Mouse (Mus musculus) limb, embryonic 10.5 days (tissue): ENCODE data around the gene Sstr4. TPM values are rescaled to one million over a fixed set of nuclear protein-coding genes. Genes with fewer than 3 reads are reported as not detected.

Experiments
- DNase-seq: peaks from one replicate; pipeline ENCODE4 v3.0.0-alpha.2; 2017; ENCODE audit warnings: low spot score
- H3K27ac ChIP-seq: fragments of 300-500 bp; sonication (generic); 2 replicates; pipeline ENCODE4 v1.5.1; 2016; ENCODE audit warnings: mild to moderate bottlenecking
- H3K27me3 ChIP-seq: fragments of 300-500 bp; sonication (generic); 2 replicates; pipeline ENCODE4 v1.6.1; 2016; ENCODE audit warnings: low read depth, mild to moderate bottlenecking; ENCODE audit not compliant: poor library complexity, severe bottlenecking
- H3K36me3 ChIP-seq: fragments of 300-500 bp; sonication (generic); 2 replicates; pipeline ENCODE4 v1.6.1; 2016; ENCODE audit warnings: mild to moderate bottlenecking, moderate library complexity
- H3K4me1 ChIP-seq: fragments of 300-500 bp; sonication (generic); 2 replicates; pipeline ENCODE4 v1.6.1; 2016
- H3K4me3 ChIP-seq: fragments of 300-500 bp; sonication (generic); 2 replicates; pipeline ENCODE4 v1.5.1; 2016; ENCODE audit warnings: mild to moderate bottlenecking, moderate library complexity
- H3K9me3 ChIP-seq: fragments of 300-500 bp; sonication (generic); replicated peaks from 2 replicates; pipeline ENCODE4 v1.6.1; 2016; ENCODE audit warnings: mild to moderate bottlenecking
- WGBS: fragments of 180-500 bp; shearing (Covaris S2); methylation state at CpG from one replicate; pipeline ENCODE4 v1.1.7; 2016; 5-methylcytosine and 5-hydroxymethylcytosine counted together
- polyA plus RNA-seq: library from polyadenylated mRNA; unstranded; fragments of >200 nt; fragmentation: Nextera tagmentation; extraction: Ambion mirVana; gene quantifications from 2 replicates; pipeline ENCODE4 v1.2.1, GENCODE M21; 2016

The Sstr4 gene
- polyA plus RNA-seq: 0.18 and 0.26 TPM in 2 replicates

GRCm38 (mm10) chr2:148395131-148396051, at the start of gene Sstr4:
Gene Sstr4 (plus strand): TSS chr2:148395344.
- H3K36me3 ChIP-seq: no peaks in the 10 kb centered on the region
- peaks cover 15% of the 10 kb centered on the region for H3K4me1 ChIP-seq
- 5% methylated on average over 83 of the region's 83 CpGs for WGBS
- peak; percentile 68 for DNase-seq
- no peaks in the 10 kb centered on the region for H3K9me3 ChIP-seq
- H3K27me3 ChIP-seq: peaks cover 53% of the 10 kb centered on the region
- peak within 1 kb of the TSS; percentile 63 for H3K4me3 ChIP-seq
- 0 out of 2 replicates have a peak within 1 kb of the TSS, but pooled peaks have one; percentile 26 for H3K27ac ChIP-seq

- Histone ChIP-seq H3K4me3 (no peak overlapping the region), H3K9me3 (no peaks in the 10 kb centered on the region), H3K27me3 (no peaks in the 10 kb centered on the region), H3K27ac (no peak overlapping the region), H3K4me1 (peaks cover 8% of the 10 kb centered on the region), H3K36me3 (no peaks in the 10 kb centered on the region)
- DNase-seq: no peak
Measured at GRCm38 (mm10) chr2:148345373-148345772, 49.8 kb upstream of the Sstr4 start.

- Histone ChIP-seq H3K4me3 (no peak overlapping the region), H3K9me3 (no peaks in the 10 kb centered on the region), H3K4me1 (peaks cover 11% of the 10 kb centered on the region), H3K27ac (no peak overlapping the region), H3K27me3 (no peaks in the 10 kb centered on the region), H3K36me3 (no peaks in the 10 kb centered on the region)
- DNase-seq: no peak
- 94% methylated on average over 1 of the region's 1 CpGs for WGBS
Measured at GRCm38 (mm10) chr2:148346976-148347375, 48.2 kb upstream of the Sstr4 start.

- Histone ChIP-seq H3K4me3 (no peak overlapping the region), H3K36me3 (no peaks in the 10 kb centered on the region), H3K9me3 (no peaks in the 10 kb centered on the region), H3K27ac (no peak overlapping the region; the same call in 1 of the 2 replicates), H3K27me3 (no peaks in the 10 kb centered on the region), H3K4me1 (peaks cover 11% of the 10 kb centered on the region)
- DNase-seq: no peak
- WGBS: 81% methylated on average over 4 of the region's 4 CpGs
Measured at GRCm38 (mm10) chr2:148349509-148350307, 45.4 kb upstream of the Sstr4 start.

- no peaks in the 10 kb centered on the region for H3K27me3 ChIP-seq
- no peak overlapping the region; the same call in 1 of the 2 replicates for H3K27ac ChIP-seq
- H3K36me3 ChIP-seq: no peaks in the 10 kb centered on the region
- WGBS: 81% methylated on average over 2 of the region's 2 CpGs
- DNase-seq: no peak
- H3K4me1 ChIP-seq: peaks cover 11% of the 10 kb centered on the region
- H3K4me3 ChIP-seq: no peak overlapping the region
- no peaks in the 10 kb centered on the region for H3K9me3 ChIP-seq
Measured at GRCm38 (mm10) chr2:148350460-148350859, 44.7 kb upstream of the Sstr4 start.

GRCm38 (mm10) chr2:148352655-148353054, 42.5 kb upstream of the Sstr4 start:
- WGBS: 57% methylated on average over 1 of the region's 1 CpGs
- Histone ChIP-seq H3K9me3 (no peaks in the 10 kb centered on the region), H3K4me3 (no peak overlapping the region), H3K36me3 (no peaks in the 10 kb centered on the region), H3K27ac (no peak overlapping the region), H3K27me3 (no peaks in the 10 kb centered on the region), H3K4me1 (peaks cover 11% of the 10 kb centered on the region)
- DNase-seq: no peak

- Histone ChIP-seq H3K4me3 (no peak overlapping the region), H3K4me1 (no peaks in the 10 kb centered on the region), H3K27ac (no peak overlapping the region), H3K9me3 (no peaks in the 10 kb centered on the region), H3K27me3 (no peaks in the 10 kb centered on the region), H3K36me3 (no peaks in the 10 kb centered on the region)
- DNase-seq: no peak
- WGBS: 85% methylated on average over 1 of the region's 1 CpGs
Measured at GRCm38 (mm10) chr2:148357145-148357544, 38.0 kb upstream of the Sstr4 start.

GRCm38 (mm10) chr2:148364536-148364935, 30.6 kb upstream of the Sstr4 start:
- H3K4me1 ChIP-seq: no peaks in the 10 kb centered on the region
- H3K27me3 ChIP-seq: no peaks in the 10 kb centered on the region
- no peak for DNase-seq
- no peak overlapping the region for H3K4me3 ChIP-seq
- no peak overlapping the region for H3K27ac ChIP-seq
- H3K36me3 ChIP-seq: no peaks in the 10 kb centered on the region
- no peaks in the 10 kb centered on the region for H3K9me3 ChIP-seq
- WGBS: 91% methylated on average over 3 of the region's 3 CpGs

GRCm38 (mm10) chr2:148365227-148365626, 29.9 kb upstream of the Sstr4 start:
- Histone ChIP-seq H3K36me3 (no peaks in the 10 kb centered on the region), H3K4me1 (no peaks in the 10 kb centered on the region), H3K4me3 (no peak overlapping the region), H3K27me3 (no peaks in the 10 kb centered on the region), H3K9me3 (no peaks in the 10 kb centered on the region), H3K27ac (no peak overlapping the region)
- 69% methylated on average over 1 of the region's 1 CpGs for WGBS
- DNase-seq: no peak

- Histone ChIP-seq H3K4me3 (no peak overlapping the region), H3K36me3 (no peaks in the 10 kb centered on the region), H3K4me1 (no peaks in the 10 kb centered on the region), H3K9me3 (no peaks in the 10 kb centered on the region), H3K27ac (no peak overlapping the region), H3K27me3 (no peaks in the 10 kb centered on the region)
- DNase-seq: no peak
- 85% methylated on average over 4 of the region's 4 CpGs for WGBS
Measured at GRCm38 (mm10) chr2:148371743-148372630, 23.2 kb upstream of the Sstr4 start.

- DNase-seq: no peak
- H3K4me1 ChIP-seq: no peaks in the 10 kb centered on the region
- no peak overlapping the region for H3K4me3 ChIP-seq
- no peaks in the 10 kb centered on the region for H3K9me3 ChIP-seq
- no peak overlapping the region for H3K27ac ChIP-seq
- H3K36me3 ChIP-seq: no peaks in the 10 kb centered on the region
- 68% methylated on average over 2 of the region's 2 CpGs for WGBS
- no peaks in the 10 kb centered on the region for H3K27me3 ChIP-seq
Measured at GRCm38 (mm10) chr2:148373602-148374071, 21.5 kb upstream of the Sstr4 start.
